Mouse (Mus musculus) C2C12 (cell line): ENCODE results near the gene Gm20696.

ENCODE experiments used
- CTCF ChIP-seq: IDR thresholded peaks from one replicate; pipeline ENCODE4 v1.5.1; 2011; ENCODE audit not compliant: control insufficient read depth, insufficient read depth, insufficient read length
- USF1 ChIP-seq: IDR thresholded peaks from one replicate; pipeline ENCODE4 v1.6.1; 2011; ENCODE audit warnings: low read depth, mild to moderate bottlenecking, control low read depth, moderate library complexity

GRCm38 (mm10) chr6:99470906-99471305, 195.7 kb downstream of the Gm20696 start:
- no peak for TF ChIP-seq USF1
- TF ChIP-seq CTCF = no peak
